Mouse (Mus musculus) midbrain, embryonic 11.5 days (tissue): ENCODE measurements at regions not wholly inside any gene's neighbourhood (a gene's known extent, or its start where the extent isn't known, plus 50 kb on each side); places are given as distances from the start of the nearest gene placed in this dataset.
"Not testable (repeated sequence)": the region's sequence is repeated elsewhere in the genome, so short reads cannot be mapped to it uniquely, and the experiment has no call there.

Experiments
- ATAC-seq: fragments of 200-750 bp; cut with Nextera tagmentation; 2 replicates; pipeline ENCODE4 v1.8.0; 2017; ENCODE audit warnings: moderate TSS enrichment, moderate library complexity; ENCODE audit not compliant: low FRiP score
- DNase-seq: peaks from one replicate; pipeline ENCODE4 v3.0.0; 2015; ENCODE audit warnings: low spot score; ENCODE audit errors: missing footprints
- H3K27ac ChIP-seq: fragments of 300-500 bp; sonication (generic); 2 replicates; pipeline ENCODE4 v1.5.1; 2014; ENCODE audit warnings: low read depth, low read length
- H3K27me3 ChIP-seq: fragments of 300-500 bp; sonication (generic); 2 replicates; pipeline ENCODE4 v1.6.1; 2014; ENCODE audit warnings: mild to moderate bottlenecking, low read length, moderate library complexity, mixed read lengths; ENCODE audit not compliant: control insufficient read depth, insufficient read depth
- H3K36me3 ChIP-seq: fragments of 300-500 bp; sonication (generic); 2 replicates; pipeline ENCODE4 v1.6.1; 2014; ENCODE audit warnings: mild to moderate bottlenecking, low read length, moderate library complexity, mixed read lengths; ENCODE audit not compliant: control insufficient read depth, insufficient read depth
- H3K4me1 ChIP-seq: fragments of 300-500 bp; sonication (generic); 2 replicates; pipeline ENCODE4 v1.6.1; 2014; ENCODE audit warnings: low read length; ENCODE audit not compliant: control insufficient read depth, insufficient read depth
- H3K4me2 ChIP-seq: fragments of 300-500 bp; sonication (generic); 2 replicates; pipeline ENCODE4 v1.6.1; 2014; ENCODE audit warnings: mild to moderate bottlenecking, moderate library complexity
- H3K4me3 ChIP-seq: fragments of 300-500 bp; sonication (generic); 2 replicates; pipeline ENCODE4 v1.5.1; 2014; ENCODE audit warnings: low read depth, low read length
- H3K9ac ChIP-seq: fragments of 300-500 bp; sonication (generic); 2 replicates; pipeline ENCODE4 v1.6.1; 2014; ENCODE audit warnings: low read length
- H3K9me3 ChIP-seq: fragments of 300-500 bp; sonication (generic); 2 replicates; pipeline ENCODE4 v1.6.1; 2016; ENCODE audit warnings: low read length; ENCODE audit not compliant: control insufficient read depth
- WGBS: fragments of 180-500 bp; shearing (Covaris S2); extraction: QIAGEN DNeasy Blood & Tissue Kit; methylation state at CpG from one replicate; pipeline ENCODE4 v1.1.7; 2014; 5-methylcytosine and 5-hydroxymethylcytosine counted together

DNA sequence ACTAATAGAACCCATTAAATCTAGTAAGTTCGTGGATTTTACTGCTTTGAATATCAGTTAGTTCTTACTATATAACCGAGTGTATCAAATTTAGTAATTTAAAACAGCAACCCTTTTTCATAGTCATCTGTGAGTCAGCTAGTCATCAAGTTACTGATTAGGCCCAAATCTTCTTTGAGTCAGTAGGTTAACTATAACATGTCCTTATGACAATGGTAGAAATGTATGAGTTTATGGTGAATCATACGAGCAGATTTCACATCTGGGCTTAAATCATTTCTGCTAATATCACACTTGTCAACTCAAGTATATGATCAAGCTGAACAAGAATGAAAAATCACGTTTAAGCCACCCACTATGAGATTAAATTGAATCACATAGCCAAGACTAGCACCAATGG, 226.7 kb upstream of the Arx start:
- 81% methylated on average over 4 of the region's 4 CpGs for WGBS
- ATAC-seq = no peak

DNA sequence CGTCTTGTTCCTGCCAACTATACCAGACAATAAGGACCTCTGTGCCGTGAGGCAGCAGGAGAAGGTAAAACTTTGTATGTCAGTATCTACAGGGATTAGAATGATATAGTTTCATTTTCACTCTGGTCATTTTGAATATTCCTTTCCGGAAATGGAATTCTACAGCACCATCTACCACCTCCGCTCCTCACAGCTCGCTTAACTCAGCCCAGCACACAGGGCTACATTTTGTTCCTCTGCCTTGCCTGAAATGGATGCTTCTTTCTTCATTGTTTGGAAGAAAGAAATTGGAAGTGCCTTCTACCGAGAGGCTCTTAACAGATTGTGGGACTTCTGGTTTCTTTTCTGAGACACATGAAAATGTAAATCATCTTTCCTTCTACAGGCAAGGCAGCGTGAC, 217.4 kb upstream of the Arx start:
- Histone ChIP-seq H3K36me3 (no peaks in the 10 kb centered on the region), H3K27ac (no peak overlapping the region), H3K4me2 (no peak overlapping the region), H3K27me3 (no peaks in the 10 kb centered on the region), H3K9me3 (no peaks in the 10 kb centered on the region), H3K4me3 (no peak overlapping the region), H3K4me1 (no peaks in the 10 kb centered on the region), H3K9ac (no peak overlapping the region)
- DNase-seq = no peak
- ATAC-seq = no peak
- WGBS = 58% methylated on average over 7 of the region's 7 CpGs

More for the DNA sequence above, 226.7 kb upstream of the Arx start:
- Histone ChIP-seq H3K4me1 (no peaks in the 10 kb centered on the region), H3K36me3 (no peaks in the 10 kb centered on the region), H3K9me3 (no peaks in the 10 kb centered on the region), H3K27me3 (no peaks in the 10 kb centered on the region), H3K27ac (no peak overlapping the region), H3K4me3 (no peak overlapping the region), H3K4me2 (no peak overlapping the region), H3K9ac (no peak overlapping the region)
- no peak for DNase-seq

DNA sequence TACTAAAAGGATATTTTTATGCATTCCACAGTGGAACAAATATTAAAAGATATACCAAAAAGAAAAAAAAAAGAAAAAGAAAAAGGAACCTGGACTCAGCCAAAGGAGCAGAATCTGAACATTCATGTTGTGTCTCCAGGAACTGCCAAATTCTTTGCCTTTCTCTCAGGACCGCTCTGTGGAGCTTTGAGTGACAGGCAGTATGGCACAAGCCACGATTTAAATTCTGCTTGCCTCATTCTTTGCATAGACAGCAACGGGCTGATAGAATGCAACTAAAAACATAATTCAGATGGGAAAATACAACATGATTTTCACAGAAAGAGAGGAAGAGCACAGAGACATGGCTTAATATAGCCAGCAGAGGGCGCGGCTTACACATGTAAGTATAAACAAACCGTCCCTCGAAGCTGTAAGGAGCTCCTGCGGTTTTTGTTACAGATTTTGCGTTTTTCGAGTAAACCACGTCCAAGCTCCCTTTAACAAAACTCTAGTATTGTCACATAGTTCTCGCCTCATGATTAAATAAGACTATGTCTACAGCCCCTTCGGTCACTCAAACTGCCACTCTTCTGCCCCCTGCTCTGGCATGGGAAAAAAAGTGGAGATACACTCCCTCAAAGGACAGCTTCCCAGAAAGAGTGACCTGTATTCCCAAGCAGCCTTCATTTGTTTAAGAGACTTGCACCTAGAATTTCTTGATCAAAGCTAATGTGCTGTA, 216.5 kb upstream of the Arx start:
- H3K4me2 ChIP-seq = peak overlapping the region; percentile 23; the same call in 1 of the 2 replicates
- peak; percentile 89 for DNase-seq
- no peak overlapping the region for H3K27ac ChIP-seq
- ATAC-seq = 0 out of 2 replicates have a peak, but pooled peaks have one; percentile 38
- WGBS = 14% methylated on average over 13 of the region's 13 CpGs
- no peak overlapping the region for H3K9ac ChIP-seq
- H3K9me3 ChIP-seq = no peaks in the 10 kb centered on the region
- H3K27me3 ChIP-seq = no peaks in the 10 kb centered on the region
- no peaks in the 10 kb centered on the region for H3K4me1 ChIP-seq
- H3K36me3 ChIP-seq = no peaks in the 10 kb centered on the region
- H3K4me3 ChIP-seq = no peak overlapping the region

DNA sequence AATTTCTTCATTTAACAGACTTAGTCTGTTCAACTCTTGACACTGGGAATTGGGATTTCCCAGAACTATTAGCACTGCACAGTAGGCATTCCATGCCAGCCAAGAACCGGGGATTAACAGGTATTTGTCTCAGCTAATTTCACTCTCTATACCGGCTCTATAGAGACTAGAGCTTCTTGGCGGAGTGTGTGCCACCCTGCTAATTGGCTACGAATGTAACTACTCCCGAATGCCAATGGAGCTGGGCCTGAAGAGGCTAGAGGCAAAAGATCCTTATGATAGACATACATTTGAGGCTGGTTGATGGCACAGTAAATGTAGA, 216.0 kb upstream of the Arx start:
- WGBS = 35% methylated on average over 5 of the region's 5 CpGs

DNA sequence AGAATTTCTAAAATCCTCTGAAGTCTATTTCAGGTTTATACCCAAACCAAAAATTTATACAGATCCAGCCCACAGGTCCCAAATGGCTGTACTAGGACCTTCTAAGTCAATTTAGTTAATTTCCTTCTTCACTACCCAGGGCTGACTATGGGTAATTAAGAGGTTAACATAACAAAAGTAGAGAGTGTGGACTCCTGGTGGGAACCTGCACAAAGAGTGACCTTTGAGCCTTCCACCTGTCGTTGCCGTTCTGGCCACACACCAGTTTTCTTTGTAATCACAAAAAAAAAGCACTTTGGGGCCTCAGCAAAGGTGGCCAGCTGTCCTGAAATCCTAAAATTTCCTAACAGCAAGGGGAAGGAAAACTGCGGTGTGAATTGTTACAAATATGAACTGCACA, 197.3 kb upstream of the Arx start:
- H3K9ac ChIP-seq = no peak overlapping the region
- H3K9me3 ChIP-seq = no peaks in the 10 kb centered on the region
- no peaks in the 10 kb centered on the region for H3K27me3 ChIP-seq
- DNase-seq (no peak), ATAC-seq (no peak)
- WGBS = 34% methylated on average over 3 of the region's 3 CpGs
- H3K4me1 ChIP-seq = no peaks in the 10 kb centered on the region
- H3K36me3 ChIP-seq = no peaks in the 10 kb centered on the region
- no peak overlapping the region for H3K27ac ChIP-seq
- no peak overlapping the region for H3K4me3 ChIP-seq
- H3K4me2 ChIP-seq = no peak overlapping the region

More for the DNA sequence above, 216.0 kb upstream of the Arx start:
- no peaks in the 10 kb centered on the region for H3K9me3 ChIP-seq
- no peaks in the 10 kb centered on the region for H3K36me3 ChIP-seq
- no peak overlapping the region for H3K27ac ChIP-seq
- H3K4me3 ChIP-seq = no peak overlapping the region
- DNase-seq (no peak), ATAC-seq (no peak)
- no peaks in the 10 kb centered on the region for H3K4me1 ChIP-seq
- H3K9ac ChIP-seq = no peak overlapping the region
- H3K27me3 ChIP-seq = no peaks in the 10 kb centered on the region
- H3K4me2 ChIP-seq = peak overlapping the region; percentile 23; the same call in 1 of the 2 replicates

DNA sequence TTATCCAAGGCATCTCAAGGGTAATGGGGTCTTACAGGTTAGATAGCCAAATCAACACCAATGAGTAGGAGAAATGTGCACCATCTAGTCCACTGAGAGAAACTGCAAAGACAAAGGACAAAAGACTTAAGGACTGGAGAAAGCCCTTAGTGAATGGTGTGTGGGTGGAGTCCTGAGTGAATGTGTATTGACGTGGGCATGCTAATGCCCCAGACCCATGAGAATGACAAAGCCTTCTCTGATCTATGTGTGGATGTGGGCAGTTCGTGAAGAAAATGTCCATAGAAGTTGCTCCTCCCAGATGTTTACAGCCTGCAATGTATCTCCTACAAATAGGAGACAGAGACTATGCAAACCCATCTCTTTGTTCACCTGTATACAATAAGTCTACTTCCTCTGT, 188.7 kb upstream of the Arx start:
- no peak overlapping the region for H3K4me3 ChIP-seq
- DNase-seq (no peak), ATAC-seq (no peak)
- H3K27ac ChIP-seq = no peak overlapping the region
- no peaks in the 10 kb centered on the region for H3K36me3 ChIP-seq
- H3K27me3 ChIP-seq = no peaks in the 10 kb centered on the region
- no peak overlapping the region for H3K9ac ChIP-seq
- no peaks in the 10 kb centered on the region for H3K4me1 ChIP-seq
- H3K9me3 ChIP-seq = no peaks in the 10 kb centered on the region
- WGBS = 61% methylated on average over 2 of the region's 2 CpGs
- no peak overlapping the region for H3K4me2 ChIP-seq

DNA sequence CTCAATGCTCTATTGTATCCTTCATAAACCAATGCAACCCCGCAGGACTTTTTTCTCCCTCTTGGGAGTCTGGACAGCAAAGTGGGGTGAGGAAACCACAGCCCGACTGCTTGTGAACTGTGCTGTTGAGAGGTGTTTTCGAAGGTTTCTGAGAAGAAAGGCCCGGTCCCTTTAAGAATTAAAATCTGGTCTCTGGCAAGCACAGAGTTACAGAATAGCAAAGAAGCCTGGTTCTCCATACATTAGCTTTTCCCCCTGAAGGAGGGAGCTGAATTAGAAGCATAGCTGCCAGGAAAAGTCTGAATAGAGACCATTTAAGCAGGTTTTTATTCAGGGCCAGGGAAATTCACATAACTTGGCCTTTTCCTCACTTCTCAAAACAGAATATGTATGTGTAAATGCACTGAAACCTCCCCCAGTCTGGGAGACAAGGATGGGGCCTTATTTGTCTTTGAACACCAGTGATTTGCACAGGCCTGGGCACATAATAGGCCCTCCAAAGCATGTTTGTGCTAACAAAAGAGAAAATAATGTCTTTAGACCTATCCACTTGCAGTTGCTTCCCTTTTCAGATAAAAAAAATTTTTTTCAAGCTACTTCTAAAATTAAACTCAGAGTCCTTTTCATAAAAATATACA, 178.2 kb upstream of the Arx start:
- no peak overlapping the region for H3K4me2 ChIP-seq
- H3K27me3 ChIP-seq = no peaks in the 10 kb centered on the region
- 57% methylated on average over 4 of the region's 4 CpGs for WGBS
- no peak for ATAC-seq
- H3K4me1 ChIP-seq = no peaks in the 10 kb centered on the region
- no peak overlapping the region for H3K27ac ChIP-seq
- H3K4me3 ChIP-seq = no peak overlapping the region
- H3K9me3 ChIP-seq = no peaks in the 10 kb centered on the region
- no peaks in the 10 kb centered on the region for H3K36me3 ChIP-seq
- no peak overlapping the region for H3K9ac ChIP-seq
- no peak for DNase-seq

DNA sequence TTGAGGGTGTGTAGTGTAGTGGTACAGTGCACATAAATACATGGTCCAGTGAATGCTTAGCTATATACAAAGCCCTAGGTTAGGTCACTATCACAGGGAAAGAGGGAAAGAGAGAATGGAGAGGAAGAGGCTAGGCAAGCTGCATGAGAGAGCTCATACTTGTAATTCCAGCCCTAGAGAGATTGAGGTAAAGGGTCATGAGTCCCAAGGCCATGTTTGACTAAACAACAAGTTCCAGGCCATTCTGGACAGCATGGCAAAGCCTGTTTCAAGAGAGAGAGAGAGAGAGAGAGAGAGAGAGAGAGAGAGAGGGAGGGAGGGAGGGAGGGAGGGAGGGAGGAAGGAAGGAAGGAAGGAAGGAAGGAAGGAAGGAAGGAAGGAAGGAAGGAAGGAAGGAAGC, 131.9 kb upstream of the Arx start:
- not testable (repeated sequence) for H3K9me3 ChIP-seq, H3K9ac ChIP-seq, ATAC-seq, H3K27ac ChIP-seq, H3K4me1 ChIP-seq, H3K36me3 ChIP-seq, H3K4me3 ChIP-seq, H3K4me2 ChIP-seq, DNase-seq, H3K27me3 ChIP-seq

DNA sequence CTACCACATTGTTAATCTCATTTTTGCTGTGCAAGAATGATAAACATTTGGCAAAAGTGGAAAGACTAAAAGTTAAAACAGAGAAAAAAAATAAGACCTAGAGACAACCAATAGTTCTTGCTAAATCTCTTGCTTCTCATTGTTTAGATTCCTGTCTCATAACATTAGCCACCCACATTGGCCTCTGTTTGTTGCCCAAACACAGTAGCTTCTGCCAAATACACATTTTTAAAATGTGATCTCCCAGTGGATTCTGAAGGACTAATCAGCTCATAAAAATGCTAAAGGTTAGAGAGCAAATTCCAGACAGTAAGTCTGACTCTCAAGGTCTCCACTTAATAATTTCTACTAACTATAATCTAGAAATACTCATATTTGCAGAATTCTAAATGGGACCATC, 127.1 kb upstream of the Arx start:
- Histone ChIP-seq H3K4me3 (no peak overlapping the region), H3K4me2 (no peak overlapping the region), H3K9me3 (no peaks in the 10 kb centered on the region), H3K4me1 (no peaks in the 10 kb centered on the region), H3K36me3 (no peaks in the 10 kb centered on the region), H3K27me3 (no peaks in the 10 kb centered on the region), H3K27ac (no peak overlapping the region), H3K9ac (no peak overlapping the region)
- DNase-seq = no peak
- no peak for ATAC-seq
